Mouse (Mus musculus) forebrain, embryonic 14.5 days (tissue): Measurements from ENCODE around the gene Ccin. TPM values are rescaled to one million over a fixed set of nuclear protein-coding genes. Genes with fewer than 3 reads are reported as not detected.

ENCODE experiments used
- polyA plus RNA-seq: library from polyadenylated mRNA; unstranded; fragments of >200 nt; fragmentation: Nextera tagmentation; extraction: Ambion mirVana; gene quantifications from 2 replicates; pipeline ENCODE4 v1.2.1, GENCODE M21; 2014

The Ccin gene
- polyA plus RNA-seq, 1 experiment from 2014 or later: not detected

Other genes starting within 250 kb of the Ccin start
- not detected in 2 replicates for gene Olfr159, start 212.5 kb upstream of the Ccin start, polyA plus RNA-seq
- gene Olfr156, start 159.6 kb upstream of the Ccin start, polyA plus RNA-seq: not detected in 2 replicates
- not detected in 2 replicates for gene Olfr157, start 143.3 kb upstream of the Ccin start, polyA plus RNA-seq
- not detected in 2 replicates for gene Olfr155, start 131.9 kb upstream of the Ccin start, polyA plus RNA-seq
- 4.7 and 5.8 TPM in 2 replicates for gene Reck, start 108.0 kb upstream of the Ccin start, polyA plus RNA-seq
- gene Glipr2, start 26.1 kb upstream of the Ccin start, polyA plus RNA-seq: 37.0 and 41.8 TPM in 2 replicates
- 303 and 306 TPM in 2 replicates for gene Clta, start 21.0 kb downstream of the Ccin start, polyA plus RNA-seq
- gene Gne, start 100.7 kb downstream of the Ccin start, polyA plus RNA-seq: 20.4 and 26.5 TPM in 2 replicates